Mouse (Mus musculus): ENCODE data around the gene Lrrc27. TPM values are rescaled to one million over a fixed set of nuclear protein-coding genes. Genes with fewer than 3 reads are reported as not detected.

Gene Lrrc27
- polyA plus RNA-seq, 1 experiment from 2014 or later, result 94.3 TPM

DNA sequence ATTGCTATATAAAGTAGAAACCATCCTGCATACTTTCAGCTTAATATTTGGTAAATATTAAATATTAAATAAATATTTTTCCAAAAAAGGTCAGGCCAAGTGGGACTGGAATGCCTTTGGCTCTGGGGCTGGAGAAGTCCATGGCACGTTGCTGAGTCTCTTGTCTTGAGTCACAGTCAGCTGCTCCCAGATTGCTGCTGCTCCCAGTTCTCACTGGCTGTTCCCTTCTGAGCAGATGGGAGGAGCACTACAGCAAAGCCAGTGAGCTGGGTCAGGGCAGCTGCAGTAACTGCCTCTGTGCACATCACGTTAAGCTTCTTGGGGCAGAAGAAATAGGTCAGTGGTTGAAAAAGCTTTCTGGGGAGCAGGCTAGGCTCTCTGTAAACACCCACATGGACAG is 7.5 kb downstream of the Lrrc27 start:
- Histone ChIP-seq H3K79me2 (ENCODE audit: inconsistent target) (no peaks in the 10 kb centered on the region), H3K36me3 (ENCODE audit: inconsistent target) (no peaks in the 10 kb centered on the region), H3K27ac (peak overlapping the region; percentile 95), H3K4me3 (ENCODE audit: inconsistent target) (no peak overlapping the region)
- 21% methylated on average over 2 of the region's 2 CpGs for WGBS (ENCODE audit: missing documents)

DNA sequence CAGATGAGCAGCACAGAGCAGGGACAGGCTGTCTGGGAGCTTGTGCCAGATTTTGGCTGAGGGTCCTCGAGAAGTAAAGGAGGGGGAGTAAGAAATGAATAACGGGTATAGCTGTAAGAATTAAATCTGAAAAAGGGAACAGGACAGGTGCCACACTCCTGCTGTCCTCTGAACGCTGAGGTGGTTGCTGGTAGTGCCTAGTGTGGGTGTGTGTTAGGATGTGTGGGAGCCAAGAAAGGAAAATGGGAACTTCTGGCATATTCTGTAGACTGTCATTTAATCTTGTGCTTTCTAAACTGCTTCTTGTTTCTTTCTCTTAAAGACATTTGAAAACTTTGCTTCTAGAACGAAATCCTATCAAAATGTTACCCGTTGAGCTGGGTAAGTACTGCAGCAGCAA is 8.3 kb downstream of the Lrrc27 start:
- peak overlapping the region; percentile 95 for H3K27ac ChIP-seq
- 86% methylated on average over 3 of the region's 5 CpGs for WGBS (ENCODE audit: missing documents)
- no peak overlapping the region for H3K4me3 ChIP-seq (ENCODE audit: inconsistent target)
- H3K79me2 ChIP-seq (ENCODE audit: inconsistent target), result no peaks in the 10 kb centered on the region
- no peaks in the 10 kb centered on the region for H3K36me3 ChIP-seq (ENCODE audit: inconsistent target)

DNA sequence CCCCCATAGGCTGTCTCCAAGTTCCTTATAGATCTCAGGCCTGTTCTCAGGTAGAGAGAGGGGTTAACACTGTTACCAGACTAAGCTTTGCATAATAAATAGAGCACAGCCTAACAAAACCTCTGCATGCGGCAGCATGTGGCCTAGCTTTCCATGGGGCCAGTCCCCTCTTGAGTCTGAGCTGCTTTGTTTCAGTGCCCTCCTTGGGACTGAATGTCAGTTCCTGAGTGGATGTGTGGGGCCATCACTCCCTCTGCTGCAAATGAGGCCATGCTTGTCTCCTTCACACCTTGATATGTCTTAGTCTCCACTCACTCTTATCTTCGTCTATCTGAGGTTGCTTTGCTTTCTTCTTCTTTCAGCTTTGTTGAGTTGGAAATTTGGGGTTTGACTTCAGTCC is 9.1 kb downstream of the Lrrc27 start:
- Histone ChIP-seq H3K79me2 (ENCODE audit: inconsistent target) (no peaks in the 10 kb centered on the region), H3K4me3 (ENCODE audit: inconsistent target) (no peak overlapping the region), H3K36me3 (ENCODE audit: inconsistent target) (no peaks in the 10 kb centered on the region), H3K27ac (peak overlapping the region; percentile 95)
- 100% methylated on average over 2 of the region's 2 CpGs for WGBS (ENCODE audit: missing documents)

DNA sequence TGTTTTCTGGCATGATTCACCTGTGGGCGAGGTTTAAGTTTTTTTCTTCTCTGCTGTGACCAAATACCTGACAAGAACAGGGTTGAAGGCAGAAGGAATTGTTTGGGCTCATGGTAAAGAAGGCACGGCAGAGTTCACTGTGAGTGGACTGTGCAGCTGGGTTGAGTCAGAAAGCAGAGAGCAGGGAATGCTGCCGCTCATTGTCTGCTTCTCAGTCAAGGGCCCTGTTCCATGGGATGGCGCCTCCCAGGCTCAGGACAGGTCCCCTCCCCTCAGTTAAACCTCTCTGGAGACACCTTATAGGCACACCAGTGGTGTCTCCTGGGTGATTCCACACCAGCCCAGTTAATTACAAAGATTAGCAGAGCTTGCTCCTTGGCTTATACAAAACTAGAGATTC is 9.6 kb downstream of the Lrrc27 start:
- no peak overlapping the region for H3K4me3 ChIP-seq (ENCODE audit: inconsistent target)
- peak overlapping the region; percentile 95 for H3K27ac ChIP-seq
- no peaks in the 10 kb centered on the region for H3K79me2 ChIP-seq (ENCODE audit: inconsistent target)
- no peaks in the 10 kb centered on the region for H3K36me3 ChIP-seq (ENCODE audit: inconsistent target)
- WGBS (ENCODE audit: missing documents), result 94% methylated on average over 4 of the region's 4 CpGs

DNA sequence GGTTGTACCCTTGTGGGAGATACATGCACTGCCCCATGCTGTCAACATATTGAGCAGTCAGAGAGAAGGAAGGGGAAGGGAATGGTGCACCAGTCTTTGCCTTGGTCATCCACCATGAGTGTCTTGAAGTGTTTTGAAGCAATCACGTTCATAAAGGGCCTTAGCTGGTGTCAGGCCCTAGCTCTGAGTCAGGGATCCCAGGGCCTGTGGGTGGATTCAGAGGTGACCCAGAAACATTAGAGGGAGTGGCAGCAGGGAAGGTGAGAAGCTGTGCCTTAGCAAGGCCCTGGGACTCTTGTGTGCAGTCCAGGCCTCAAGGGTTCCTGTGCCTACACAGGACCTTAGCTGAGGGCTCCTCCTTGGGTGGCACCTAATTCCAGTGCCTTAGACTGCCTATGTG is 11.3 kb downstream of the Lrrc27 start:
- peak overlapping the region; percentile 95 for H3K27ac ChIP-seq
- H3K36me3 ChIP-seq (ENCODE audit: inconsistent target), result no peaks in the 10 kb centered on the region
- 100% methylated on average over 1 of the region's 1 CpGs for WGBS (ENCODE audit: missing documents)
- H3K4me3 ChIP-seq (ENCODE audit: inconsistent target), result no peak overlapping the region
- H3K79me2 ChIP-seq (ENCODE audit: inconsistent target), result no peaks in the 10 kb centered on the region

GRCm38 (mm10) chr7:139224725-139225124 is 11.9 kb downstream of the Lrrc27 start:
- WGBS (ENCODE audit: missing documents), result 7% methylated on average over 8 of the region's 8 CpGs
- Histone ChIP-seq H3K4me3 (ENCODE audit: inconsistent target) (no peak overlapping the region), H3K27ac (peak overlapping the region; percentile 95)

DNA sequence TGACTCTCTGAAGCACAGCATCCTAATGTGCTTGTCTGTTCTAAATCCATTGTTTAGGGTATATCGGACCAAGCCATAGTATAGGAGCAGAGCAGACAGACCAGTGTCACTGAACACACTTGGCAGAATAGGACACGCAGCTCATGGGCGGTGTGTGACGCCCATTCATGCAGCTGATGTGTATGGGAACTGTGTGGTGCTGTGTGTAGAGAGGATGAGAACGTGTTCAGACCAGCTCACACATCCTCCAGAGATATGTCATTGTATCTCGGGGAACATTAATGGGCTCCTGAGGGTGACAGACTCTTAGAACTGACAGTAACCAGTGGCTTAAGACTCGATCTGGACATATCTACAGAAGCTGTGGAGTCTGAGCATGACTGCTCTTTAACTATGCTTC is 13.6 kb downstream of the Lrrc27 start:
- no peaks in the 10 kb centered on the region for H3K79me2 ChIP-seq (ENCODE audit: inconsistent target)
- peak overlapping the region; percentile 5; the same call in 1 of the 2 replicates for H3K27ac ChIP-seq
- 96% methylated on average over 7 of the region's 7 CpGs for WGBS (ENCODE audit: missing documents)
- H3K36me3 ChIP-seq (ENCODE audit: inconsistent target), result no peaks in the 10 kb centered on the region
- no peak overlapping the region for H3K4me3 ChIP-seq (ENCODE audit: inconsistent target)

More at GRCm38 (mm10) chr7:139224725-139225124, 11.9 kb downstream of the Lrrc27 start:
- Histone ChIP-seq H3K79me2 (ENCODE audit: inconsistent target) (no peaks in the 10 kb centered on the region), H3K36me3 (ENCODE audit: inconsistent target) (no peaks in the 10 kb centered on the region)

- Histone ChIP-seq H3K79me2 (ENCODE audit: inconsistent target) (no peaks in the 10 kb centered on the region), H3K27ac (peak overlapping the region; percentile 64), H3K4me3 (ENCODE audit: inconsistent target) (no peak overlapping the region), H3K36me3 (ENCODE audit: inconsistent target) (no peaks in the 10 kb centered on the region)
- 7% methylated on average over 5 of the region's 6 CpGs for WGBS (ENCODE audit: missing documents)
Measured at GRCm38 (mm10) chr7:139228447-139229171, 15.8 kb downstream of the Lrrc27 start.

GRCm38 (mm10) chr7:139229837-139230236 is 17.0 kb downstream of the Lrrc27 start:
- 93% methylated on average over 5 of the region's 5 CpGs for WGBS (ENCODE audit: missing documents)
- no peaks in the 10 kb centered on the region for H3K79me2 ChIP-seq (ENCODE audit: inconsistent target)
- H3K4me3 ChIP-seq (ENCODE audit: inconsistent target), result no peak overlapping the region
- peak overlapping the region; percentile 64; the same call in 1 of the 2 replicates for H3K27ac ChIP-seq
- H3K36me3 ChIP-seq (ENCODE audit: inconsistent target), result no peaks in the 10 kb centered on the region

GRCm38 (mm10) chr7:139230241-139230640 is 17.5 kb downstream of the Lrrc27 start:
- 90% methylated on average over 12 of the region's 12 CpGs for WGBS (ENCODE audit: missing documents)
- Histone ChIP-seq H3K4me3 (ENCODE audit: inconsistent target) (no peak overlapping the region), H3K36me3 (ENCODE audit: inconsistent target) (no peaks in the 10 kb centered on the region), H3K79me2 (ENCODE audit: inconsistent target) (no peaks in the 10 kb centered on the region), H3K27ac (no peak overlapping the region)

- peak overlapping the region; percentile 19; the same call in 1 of the 2 replicates for H3K27ac ChIP-seq
- no peaks in the 10 kb centered on the region for H3K36me3 ChIP-seq (ENCODE audit: inconsistent target)
- no peaks in the 10 kb centered on the region for H3K79me2 ChIP-seq (ENCODE audit: inconsistent target)
- no peak overlapping the region for H3K4me3 ChIP-seq (ENCODE audit: inconsistent target)
- 2% methylated on average over 7 of the region's 7 CpGs for WGBS (ENCODE audit: missing documents)
Measured at GRCm38 (mm10) chr7:139233714-139234113, 20.9 kb downstream of the Lrrc27 start.

GRCm38 (mm10) chr7:139234426-139235188 is 21.8 kb downstream of the Lrrc27 start:
- Histone ChIP-seq H3K36me3 (ENCODE audit: inconsistent target) (no peaks in the 10 kb centered on the region), H3K79me2 (ENCODE audit: inconsistent target) (no peaks in the 10 kb centered on the region), H3K4me3 (ENCODE audit: inconsistent target) (no peak overlapping the region), H3K27ac (peak overlapping the region; percentile 19; the same call in 1 of the 2 replicates)
- whole genome bisulfite sequencing (ENCODE audit: missing documents), result 58% methylated on average over 18 of the region's 18 CpGs

GRCm38 (mm10) chr7:139235651-139236358 is 23.0 kb downstream of the Lrrc27 start:
- 98% methylated on average over 7 of the region's 12 CpGs for WGBS (ENCODE audit: missing documents)
- H3K27ac ChIP-seq, result no peak overlapping the region
- no peaks in the 10 kb centered on the region for H3K79me2 ChIP-seq (ENCODE audit: inconsistent target)
- H3K4me3 ChIP-seq (ENCODE audit: inconsistent target), result no peak overlapping the region
- no peaks in the 10 kb centered on the region for H3K36me3 ChIP-seq (ENCODE audit: inconsistent target)

DNA sequence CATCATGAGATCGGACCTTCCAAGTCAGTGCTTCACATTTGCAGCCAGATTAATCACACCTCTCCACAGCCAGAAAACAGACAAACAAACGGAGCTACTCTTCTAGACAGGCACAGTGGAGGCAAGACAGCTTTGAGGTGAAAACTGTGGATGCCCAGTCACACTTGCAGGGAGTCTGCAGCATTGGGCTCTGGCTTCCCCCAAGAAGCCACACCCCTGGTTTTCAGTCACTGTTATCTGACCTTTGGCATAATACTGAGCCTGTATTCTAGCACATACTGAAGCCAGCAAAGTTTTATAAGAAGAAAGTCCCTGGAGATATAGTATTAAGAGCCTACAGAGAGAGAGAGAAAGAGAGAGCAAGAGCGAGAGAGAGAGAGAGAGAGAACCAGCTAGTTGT is 26.6 kb downstream of the Lrrc27 start:
- WGBS (ENCODE audit: missing documents), result 80% methylated on average over 3 of the region's 3 CpGs
- H3K36me3 ChIP-seq (ENCODE audit: inconsistent target), result no peaks in the 10 kb centered on the region
- H3K79me2 ChIP-seq (ENCODE audit: inconsistent target), result no peaks in the 10 kb centered on the region
- no peak overlapping the region for H3K4me3 ChIP-seq (ENCODE audit: inconsistent target)
- no peak overlapping the region for H3K27ac ChIP-seq

GRCm38 (mm10) chr7:139246086-139246485 is 33.3 kb downstream of the Lrrc27 start:
- peaks cover 27% of the 10 kb centered on the region for H3K79me2 ChIP-seq (ENCODE audit: inconsistent target)

More at GRCm38 (mm10) chr7:139246086-139246485, 33.3 kb downstream of the Lrrc27 start:
- H3K36me3 ChIP-seq (ENCODE audit: inconsistent target), result no peaks in the 10 kb centered on the region
- 91% methylated on average over 4 of the region's 5 CpGs for WGBS (ENCODE audit: missing documents)
- H3K4me3 ChIP-seq (ENCODE audit: inconsistent target), result no peak overlapping the region
- H3K27ac ChIP-seq, result no peak overlapping the region

All from macrophage (primary cell).